Mouse (Mus musculus) G1E (cell line): ENCODE data around the gene Speer4f1.

Source experiments
- CTCF ChIP-seq: IDR thresholded peaks from 2 replicates; pipeline ENCODE4 v1.5.1; 2012; ENCODE audit warnings: low read depth, low read length, inconsistent platforms, mixed read lengths
- TAL1 ChIP-seq: conservative IDR thresholded peaks from 2 replicates; pipeline ENCODE4 v1.6.1; 2012; ENCODE audit warnings: low read depth, low read length, inconsistent platforms, mixed read lengths

- TF ChIP-seq CTCF (no peak), TAL1 (no peak)
These were observed 49.0 kb upstream of the Speer4f1 start for GRCm38 (mm10) chr5:17426930-17427329.
